Mouse (Mus musculus): ENCODE measurements around the gene Ddit4.

DNA sequence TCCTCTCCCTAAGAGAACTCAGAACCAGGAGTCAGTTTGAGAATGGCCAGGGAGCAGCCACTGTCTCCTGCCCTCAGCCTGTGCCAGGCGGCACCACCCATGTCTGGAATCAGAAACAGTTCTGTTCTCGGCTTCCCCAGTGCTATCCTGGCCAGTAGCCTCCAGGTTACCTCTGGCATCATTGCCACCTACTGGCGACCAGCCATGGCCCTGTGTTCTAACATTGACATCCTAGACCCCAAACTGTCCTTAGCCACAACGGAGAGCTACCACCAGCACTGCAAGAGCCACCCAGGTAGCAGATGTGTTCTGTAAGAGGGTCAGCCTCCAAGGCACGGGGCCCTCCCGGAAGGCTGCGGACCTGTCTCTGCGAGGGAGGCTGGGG, 49.0 kb downstream of the Ddit4 start:
- TF ChIP-seq CHD2 (IDR thresholded peaks at IDR 0.05; ENCODE audit: low read depth, low read length) (no peak), MAFK (IDR thresholded peaks at IDR 0.05; ENCODE audit: insufficient read depth, low read depth, low read length) (no peak)
